In genomic region chr16:65561963-65562863, GRCm38 (mm10) we compare ENCODE assay signal across 7 mouse cellular contexts. TPM values are rescaled to one million over a fixed set of nuclear protein-coding genes. Genes with fewer than 3 reads are reported as not detected.
DNase-seq lines count a peak whose midpoint lies in the region; ATAC-seq and TF ChIP-seq lines count a peak whose summit lies in the region.

Gene Chmp2b, minus strand, starts transcription at chr16:65562726.

- TF ChIP-seq CTCF in small intestine, adult 2 months (IDR thresholded peaks at IDR 0.05; ENCODE audit: extremely low read depth, insufficient read length, insufficient replicate concordance, low read depth, low read length): no peak

- DNase-seq in adrenal gland, adult 18-20 months (ENCODE audit: low spot score in 2 of 2): peak; percentile 76 to 77
- DNase-seq in embryo, embryonic 10.5 days (ENCODE audit: low spot score): peak; percentile 90
- DNase-seq in gastrocnemius, postnatal 25 days: peak; percentile 81
- DNase-seq in intestine, embryonic 14.5 days (ENCODE audit: low spot score): peak; percentile 88
- peak; percentile 86 to 88 for DNase-seq in left cerebral cortex, postnatal 36 days (ENCODE audit: low spot score in 2 of 2)
- peak; percentile 98 for DNase-seq in midbrain, embryonic 11.5 days (ENCODE audit: low spot score, missing footprints)

- peak within 1 kb of the TSS; percentile 69 for H3K4me2 ChIP-seq in intestine, embryonic 14.5 days (ENCODE audit: low read length)
- H3K4me2 ChIP-seq in midbrain, embryonic 11.5 days: peak within 1 kb of the TSS; percentile 69

- H3K9me3 ChIP-seq in intestine, embryonic 14.5 days (ENCODE audit: control insufficient read depth, low read length): no peaks in the 10 kb centered on the region
- no peaks in the 10 kb centered on the region for H3K9me3 ChIP-seq in midbrain, embryonic 11.5 days (ENCODE audit: control insufficient read depth, low read length)

- no peaks in the 10 kb centered on the region for H3K36me3 ChIP-seq in intestine, embryonic 14.5 days (ENCODE audit: control insufficient read depth, insufficient read depth, low read length)
- H3K36me3 ChIP-seq in midbrain, embryonic 11.5 days (ENCODE audit: control insufficient read depth, insufficient read depth, low read length): no peaks in the 10 kb centered on the region
- H3K36me3 ChIP-seq in small intestine, adult 2 months (ENCODE audit: control insufficient read depth, insufficient read depth, low read length): no peaks in the 10 kb centered on the region

- peak within 1 kb of the TSS; percentile 94 for H3K4me3 ChIP-seq in intestine, embryonic 14.5 days (ENCODE audit: low read depth, low read length)
- peak within 1 kb of the TSS; percentile 89 for H3K4me3 ChIP-seq in midbrain, embryonic 11.5 days (ENCODE audit: low read depth, low read length)
- peak within 1 kb of the TSS; percentile 88 for H3K4me3 ChIP-seq in small intestine, adult 2 months (ENCODE audit: low read depth, low read length)

- TF ChIP-seq POLR2A in small intestine, adult 2 months (IDR thresholded peaks at IDR 0.05; ENCODE audit: low read depth, low read length): peak; percentile 77

- peak within 1 kb of the TSS; percentile 47 for H3K27ac ChIP-seq in intestine, embryonic 14.5 days (ENCODE audit: low read depth)
- H3K27ac ChIP-seq in midbrain, embryonic 11.5 days (ENCODE audit: low read depth, low read length): no peak within 1 kb of the TSS
- peak within 1 kb of the TSS; percentile 78 for H3K27ac ChIP-seq in small intestine, adult 2 months (ENCODE audit: insufficient read depth, low read depth, low read length)

- peak; percentile 83 for ATAC-seq in intestine, embryonic 14.5 days (replicated peaks; ENCODE audit: low FRiP score, low TSS enrichment, low read depth)
- ATAC-seq in midbrain, embryonic 11.5 days (ENCODE audit: low FRiP score): peak; percentile 96

- H3K9ac ChIP-seq in intestine, embryonic 14.5 days (ENCODE audit: low read length): peak within 1 kb of the TSS; percentile 91
- H3K9ac ChIP-seq in midbrain, embryonic 11.5 days (ENCODE audit: low read length): peak within 1 kb of the TSS; percentile 78

- WGBS in intestine, embryonic 14.5 days: under 1% methylated on average over 65 of the region's 69 CpGs
- whole genome bisulfite sequencing in midbrain, embryonic 11.5 days: under 1% methylated on average over 68 of the region's 69 CpGs
- under 1% methylated on average over 69 of the region's 69 CpGs for WGBS in small intestine, adult 2 months

- intact Hi-C loops in left cerebral cortex, postnatal 36 days (cut with DNase I): no loop called here

- 0 out of 2 replicates have a peak, but pooled peaks cover 3% of the 10 kb centered on the region for H3K4me1 ChIP-seq in intestine, embryonic 14.5 days (replicated peaks; ENCODE audit: control insufficient read depth, insufficient read depth, low read length)
- H3K4me1 ChIP-seq in midbrain, embryonic 11.5 days (ENCODE audit: control insufficient read depth, insufficient read depth, low read length): peaks cover 6% of the 10 kb centered on the region; the same call in 1 of the 2 replicates
- H3K4me1 ChIP-seq in small intestine, adult 2 months (ENCODE audit: control insufficient read depth, insufficient read depth, insufficient read length, low read length): peaks cover 26% of the 10 kb centered on the region; the same call in 1 of the 2 replicates

- H3K27me3 ChIP-seq in intestine, embryonic 14.5 days (replicated peaks; ENCODE audit: control insufficient read depth, insufficient read depth, low read length): no peaks in the 10 kb centered on the region
- no peaks in the 10 kb centered on the region for H3K27me3 ChIP-seq in midbrain, embryonic 11.5 days (ENCODE audit: control insufficient read depth, insufficient read depth, low read length)
- no peaks in the 10 kb centered on the region for H3K27me3 ChIP-seq in small intestine, adult 2 months (ENCODE audit: control insufficient read depth, insufficient read depth, low read length)

RNA-seq across cellular contexts. Expression of gene Chmp2b, which starts in this region (rescaled TPM):
- total RNA-seq in adrenal gland, adult 18-20 months (2021): 10 to 100 TPM; 43.4 to 46.5 TPM
- 10 to 100 TPM; 30.1 to 31.4 TPM for total RNA-seq in gastrocnemius, postnatal 25 days (2021)
- polyA plus RNA-seq in intestine, embryonic 14.5 days (2014; fragmentation: Nextera tagmentation; extraction: Ambion mirVana): 108 and 111 TPM in 2 replicates
- 10 to 100 TPM; 64.1 to 71.7 TPM for total RNA-seq in left cerebral cortex, postnatal 36 days (2021)
- 44.0 and 50.8 TPM in 2 replicates for polyA plus RNA-seq in midbrain, embryonic 11.5 days (2014; fragmentation: Nextera tagmentation; extraction: Ambion mirVana)
- polyA plus RNA-seq in small intestine, adult 2 months (2012; rRNA removed): 12.0 and 46.7 TPM in 2 replicates
